Mouse (Mus musculus): ENCODE measurements around the gene Slc10a7. TPM values are rescaled to one million over a fixed set of nuclear protein-coding genes. Genes with fewer than 3 reads are reported as not detected.

The Slc10a7 gene
- polyA plus RNA-seq, 1 experiment from 2014 or later = 11.3 TPM

DNA sequence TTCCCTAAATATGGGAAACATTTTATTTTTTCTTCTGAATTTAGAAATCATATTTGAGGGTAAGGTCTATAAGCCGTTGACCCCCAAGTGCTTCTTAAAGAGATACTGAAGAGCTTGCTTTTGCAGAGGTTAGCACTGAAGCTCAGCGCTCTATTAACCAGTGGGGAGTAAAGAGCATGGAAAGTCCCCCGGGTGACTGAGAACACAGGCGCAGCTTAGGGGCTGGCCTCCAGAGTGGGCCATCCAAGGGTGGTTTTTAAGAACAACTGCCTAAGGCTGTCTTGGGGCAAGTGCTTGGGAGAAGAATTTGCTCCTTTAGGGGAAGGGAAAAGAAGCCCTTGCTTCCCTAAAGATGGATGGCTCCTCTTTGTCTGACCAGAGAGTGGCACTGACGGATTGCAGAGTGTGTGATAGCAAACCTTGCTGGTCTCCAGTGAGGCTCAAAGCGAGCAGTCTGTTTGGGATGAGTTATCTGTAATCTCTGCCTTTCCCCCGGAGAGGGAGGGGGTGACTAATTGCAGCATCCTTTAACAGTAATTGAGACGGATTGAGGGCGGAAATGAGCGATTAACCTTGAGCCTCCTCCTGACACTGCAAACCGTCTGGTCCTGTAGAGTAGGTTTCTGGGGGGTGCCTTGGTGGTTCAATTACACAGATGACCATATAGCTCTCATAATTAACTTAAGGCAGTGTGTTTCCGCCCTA lies 115.7 kb downstream of the Slc10a7 start:
- Histone ChIP-seq H3K27ac (ENCODE audit: low read depth, low read length) (peak overlapping the region; percentile 24; the same call in 1 of the 2 replicates), H3K4me1 (ENCODE audit: control insufficient read depth, insufficient read depth, low read length) (peaks cover 11% of the 10 kb centered on the region), H3K27me3 (ENCODE audit: control insufficient read depth, insufficient read depth, low read length) (no peaks in the 10 kb centered on the region), H3K4me2 (replicated peaks; ENCODE audit: low read depth, low read length) (no peak overlapping the region), H3K9me3 (ENCODE audit: control insufficient read depth, low read length) (no peaks in the 10 kb centered on the region), H3K9ac (ENCODE audit: low read depth, low read length) (no peak overlapping the region), H3K36me3 (ENCODE audit: control insufficient read depth, insufficient read depth, low read length) (no peaks in the 10 kb centered on the region), H3K4me3 (ENCODE audit: low read length) (no peak overlapping the region)
- ATAC-seq (ENCODE audit: low FRiP score, low TSS enrichment) = peak; percentile 83
- WGBS = 18% methylated on average over 12 of the region's 12 CpGs

DNA sequence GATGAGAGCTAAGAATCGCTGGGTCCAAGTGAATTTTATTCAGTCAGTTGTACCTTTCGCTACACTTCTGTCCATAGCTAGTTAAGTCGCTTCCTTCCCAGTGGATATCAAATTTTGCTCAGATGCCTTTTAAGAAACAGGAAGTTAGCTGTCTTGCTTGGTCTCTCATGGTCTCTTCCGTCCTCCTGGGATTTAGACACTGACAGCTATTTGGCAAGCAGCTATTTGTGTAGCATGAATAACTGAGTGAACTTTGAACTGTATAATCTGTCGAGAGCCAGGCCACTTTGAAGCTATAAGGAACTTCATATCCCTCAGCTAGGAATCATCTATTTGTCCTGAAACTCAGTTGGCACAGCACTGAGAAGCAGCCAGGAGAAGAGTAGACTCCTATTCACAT lies 117.5 kb downstream of the Slc10a7 start:
- H3K27me3 ChIP-seq (ENCODE audit: control insufficient read depth, insufficient read depth, low read length) = no peaks in the 10 kb centered on the region
- no peak overlapping the region for H3K4me3 ChIP-seq (ENCODE audit: low read length)
- H3K9ac ChIP-seq (ENCODE audit: low read depth, low read length) = no peak overlapping the region
- no peaks in the 10 kb centered on the region for H3K9me3 ChIP-seq (ENCODE audit: control insufficient read depth, low read length)
- no peaks in the 10 kb centered on the region for H3K36me3 ChIP-seq (ENCODE audit: control insufficient read depth, insufficient read depth, low read length)
- H3K4me1 ChIP-seq (ENCODE audit: control insufficient read depth, insufficient read depth, low read length) = peaks cover 20% of the 10 kb centered on the region
- no peak overlapping the region for H3K27ac ChIP-seq (ENCODE audit: low read depth, low read length)
- ATAC-seq (ENCODE audit: low FRiP score, low TSS enrichment) = no peak
- WGBS = 62% methylated on average over 5 of the region's 5 CpGs
- no peak overlapping the region for H3K4me2 ChIP-seq (replicated peaks; ENCODE audit: low read depth, low read length)

DNA sequence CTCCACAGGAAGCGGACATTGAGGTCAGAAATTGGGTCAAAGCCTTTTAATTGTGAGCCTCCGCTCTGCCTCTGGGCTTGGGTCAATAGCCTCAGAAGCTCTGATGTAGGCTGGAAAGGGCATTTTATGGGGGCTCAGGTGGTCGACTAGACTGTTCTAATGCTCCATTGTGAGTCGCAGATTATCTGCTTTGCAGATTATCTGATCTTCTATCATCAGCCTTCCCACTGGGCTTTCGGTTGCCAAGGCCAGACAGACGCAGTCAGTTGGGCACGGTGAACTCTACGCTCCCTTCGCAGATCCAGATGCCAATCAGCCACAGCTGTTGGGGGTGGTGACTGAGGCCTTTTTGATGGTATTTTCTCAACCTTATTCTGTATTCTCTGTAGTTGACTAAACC lies 118.6 kb downstream of the Slc10a7 start:
- H3K9ac ChIP-seq (ENCODE audit: low read depth, low read length) = no peak overlapping the region
- no peak overlapping the region for H3K4me2 ChIP-seq (replicated peaks; ENCODE audit: low read depth, low read length)
- H3K27ac ChIP-seq (ENCODE audit: low read depth, low read length) = no peak overlapping the region
- whole genome bisulfite sequencing = 81% methylated on average over 9 of the region's 9 CpGs
- no peaks in the 10 kb centered on the region for H3K27me3 ChIP-seq (ENCODE audit: control insufficient read depth, insufficient read depth, low read length)
- peaks cover 21% of the 10 kb centered on the region for H3K4me1 ChIP-seq (ENCODE audit: control insufficient read depth, insufficient read depth, low read length)
- no peaks in the 10 kb centered on the region for H3K36me3 ChIP-seq (ENCODE audit: control insufficient read depth, insufficient read depth, low read length)
- no peak overlapping the region for H3K4me3 ChIP-seq (ENCODE audit: low read length)
- no peaks in the 10 kb centered on the region for H3K9me3 ChIP-seq (ENCODE audit: control insufficient read depth, low read length)
- ATAC-seq (ENCODE audit: low FRiP score, low TSS enrichment) = no peak

DNA sequence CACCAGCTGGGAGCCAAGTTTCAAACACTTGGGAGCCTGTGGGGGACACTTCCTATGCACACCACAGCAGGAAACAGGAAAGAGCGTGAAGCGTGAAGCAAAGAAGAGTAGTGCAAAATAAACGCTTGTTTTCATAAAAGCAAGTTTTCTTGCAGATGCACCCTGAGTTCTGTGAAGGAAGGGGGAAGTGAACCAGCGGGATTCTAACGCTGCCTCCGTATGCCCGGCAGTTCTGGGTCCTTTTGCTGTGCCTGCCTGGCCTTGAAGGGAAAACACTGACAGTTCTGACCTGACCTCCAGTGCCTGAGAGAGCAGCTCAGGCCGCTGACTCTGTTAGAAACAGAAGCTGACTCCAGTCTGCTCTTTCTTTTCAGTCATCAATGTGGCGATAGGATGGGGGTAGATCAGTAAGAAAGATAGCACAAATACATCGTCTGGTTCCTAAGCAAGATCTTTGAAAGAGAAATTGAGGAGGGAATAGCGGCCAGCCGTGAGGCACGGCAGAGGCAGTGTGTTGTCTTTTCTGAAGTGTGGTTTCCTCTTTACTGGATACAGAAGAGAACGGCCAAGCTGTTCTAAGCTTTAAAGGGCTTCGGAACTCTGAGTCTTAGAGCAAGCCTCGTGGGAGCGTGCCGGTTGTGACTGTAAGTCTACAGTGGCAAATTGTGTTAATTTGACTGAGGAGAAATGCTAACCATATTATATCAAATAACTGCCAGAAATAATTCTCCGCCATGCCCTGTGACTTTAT lies 121.4 kb downstream of the Slc10a7 start:
- Histone ChIP-seq H3K9me3 (ENCODE audit: control insufficient read depth, low read length) (no peaks in the 10 kb centered on the region), H3K9ac (ENCODE audit: low read depth, low read length) (no peak overlapping the region), H3K27ac (ENCODE audit: low read depth, low read length) (no peak overlapping the region), H3K27me3 (ENCODE audit: control insufficient read depth, insufficient read depth, low read length) (no peaks in the 10 kb centered on the region), H3K4me1 (ENCODE audit: control insufficient read depth, insufficient read depth, low read length) (peaks cover 16% of the 10 kb centered on the region), H3K36me3 (ENCODE audit: control insufficient read depth, insufficient read depth, low read length) (no peaks in the 10 kb centered on the region), H3K4me3 (ENCODE audit: low read length) (no peak overlapping the region), H3K4me2 (replicated peaks; ENCODE audit: low read depth, low read length) (no peak overlapping the region)
- no peak for ATAC-seq (ENCODE audit: low FRiP score, low TSS enrichment)
- WGBS = 44% methylated on average over 19 of the region's 19 CpGs

DNA sequence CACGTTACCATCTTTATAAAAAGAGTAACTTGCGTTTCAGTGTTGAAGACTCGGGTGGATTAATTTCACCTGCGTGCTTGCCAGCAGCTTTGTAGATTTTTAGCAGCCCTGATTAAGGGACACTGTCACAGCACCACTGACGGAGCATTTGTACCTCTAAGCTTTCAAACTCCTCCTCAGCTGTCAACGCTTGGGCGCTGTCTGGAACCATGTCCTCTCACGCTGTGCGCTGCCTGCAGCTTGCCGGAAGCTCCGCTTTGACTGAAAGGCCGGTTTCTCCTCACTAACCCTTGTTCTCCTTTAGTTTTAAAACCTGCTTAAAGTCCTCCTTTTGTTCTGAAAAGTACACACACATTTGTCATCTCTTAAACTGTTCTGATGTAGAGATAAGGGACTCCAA lies 123.9 kb downstream of the Slc10a7 start:
- Histone ChIP-seq H3K4me3 (ENCODE audit: low read length) (no peak overlapping the region), H3K4me1 (ENCODE audit: control insufficient read depth, insufficient read depth, low read length) (peaks cover 16% of the 10 kb centered on the region), H3K27ac (ENCODE audit: low read depth, low read length) (no peak overlapping the region), H3K27me3 (ENCODE audit: control insufficient read depth, insufficient read depth, low read length) (no peaks in the 10 kb centered on the region), H3K36me3 (ENCODE audit: control insufficient read depth, insufficient read depth, low read length) (no peaks in the 10 kb centered on the region), H3K9me3 (ENCODE audit: control insufficient read depth, low read length) (no peaks in the 10 kb centered on the region), H3K9ac (ENCODE audit: low read depth, low read length) (no peak overlapping the region), H3K4me2 (replicated peaks; ENCODE audit: low read depth, low read length) (no peak overlapping the region)
- ATAC-seq (ENCODE audit: low FRiP score, low TSS enrichment) = no peak
- WGBS = 33% methylated on average over 12 of the region's 12 CpGs

DNA sequence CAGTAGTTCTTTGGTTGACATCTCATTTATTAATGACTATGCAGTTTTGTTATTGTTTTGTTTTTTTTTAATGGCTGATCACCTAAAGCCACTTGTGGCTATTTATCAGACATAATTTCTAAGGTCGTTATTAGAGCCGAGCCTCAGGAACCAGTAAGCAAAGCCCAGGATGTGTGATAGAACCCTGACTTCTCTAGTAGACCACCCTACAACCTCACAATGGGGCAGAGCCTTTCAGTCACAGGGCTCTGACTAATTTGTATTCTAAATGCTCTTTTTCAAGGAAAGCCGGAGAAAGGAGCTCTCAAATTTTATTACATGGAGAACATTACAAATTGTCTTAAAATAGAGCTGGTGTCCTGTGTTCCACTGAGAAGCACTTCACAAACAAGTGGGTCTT lies 124.9 kb downstream of the Slc10a7 start:
- no peaks in the 10 kb centered on the region for H3K9me3 ChIP-seq (ENCODE audit: control insufficient read depth, low read length)
- no peak for ATAC-seq (ENCODE audit: low FRiP score, low TSS enrichment)
- H3K9ac ChIP-seq (ENCODE audit: low read depth, low read length) = no peak overlapping the region
- H3K4me3 ChIP-seq (ENCODE audit: low read length) = no peak overlapping the region
- no peak overlapping the region for H3K4me2 ChIP-seq (replicated peaks; ENCODE audit: low read depth, low read length)
- H3K27ac ChIP-seq (ENCODE audit: low read depth, low read length) = no peak overlapping the region
- H3K27me3 ChIP-seq (ENCODE audit: control insufficient read depth, insufficient read depth, low read length) = no peaks in the 10 kb centered on the region
- peaks cover 16% of the 10 kb centered on the region for H3K4me1 ChIP-seq (ENCODE audit: control insufficient read depth, insufficient read depth, low read length)
- no peaks in the 10 kb centered on the region for H3K36me3 ChIP-seq (ENCODE audit: control insufficient read depth, insufficient read depth, low read length)
- WGBS = 50% methylated on average over 3 of the region's 3 CpGs

DNA sequence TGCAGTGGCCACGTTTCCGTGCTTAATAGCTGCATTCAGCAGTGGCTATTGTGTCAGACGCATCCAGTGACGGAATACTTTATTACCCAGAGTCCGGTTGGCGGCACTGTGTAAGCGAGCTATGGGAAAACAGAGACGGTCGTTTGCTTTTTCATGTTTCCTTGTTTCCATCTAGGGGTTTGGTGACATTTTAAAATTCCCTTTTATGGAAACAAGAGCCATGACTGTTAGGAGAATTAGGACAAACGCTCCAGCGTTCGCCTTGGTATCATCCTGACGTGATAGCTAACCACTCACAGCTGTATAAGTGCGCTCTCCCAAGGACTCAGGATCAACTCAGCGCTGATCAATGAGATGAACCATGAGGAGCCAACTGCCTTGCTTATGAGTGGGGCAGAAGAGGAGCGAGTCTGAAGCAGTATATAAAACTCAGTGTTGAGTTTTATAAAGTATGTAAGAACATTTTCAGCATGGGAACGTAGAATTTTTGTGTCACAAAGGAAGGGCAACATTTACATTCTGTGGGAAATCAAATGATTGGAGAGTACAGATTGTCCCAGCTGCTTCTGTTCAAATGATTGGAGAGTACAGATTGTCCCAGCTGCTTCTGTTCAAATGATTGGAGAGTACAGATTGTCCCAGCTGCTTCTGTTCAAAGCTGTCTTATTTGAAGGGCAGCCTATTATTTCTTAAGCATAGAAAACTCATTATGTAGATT lies 125.5 kb downstream of the Slc10a7 start:
- 36% methylated on average over 17 of the region's 17 CpGs for WGBS
- H3K4me2 ChIP-seq (replicated peaks; ENCODE audit: low read depth, low read length) = no peak overlapping the region
- no peak overlapping the region for H3K4me3 ChIP-seq (ENCODE audit: low read length)
- H3K27me3 ChIP-seq (ENCODE audit: control insufficient read depth, insufficient read depth, low read length) = no peaks in the 10 kb centered on the region
- no peaks in the 10 kb centered on the region for H3K9me3 ChIP-seq (ENCODE audit: control insufficient read depth, low read length)
- no peak overlapping the region for H3K27ac ChIP-seq (ENCODE audit: low read depth, low read length)
- peaks cover 16% of the 10 kb centered on the region for H3K4me1 ChIP-seq (ENCODE audit: control insufficient read depth, insufficient read depth, low read length)
- H3K9ac ChIP-seq (ENCODE audit: low read depth, low read length) = no peak overlapping the region
- H3K36me3 ChIP-seq (ENCODE audit: control insufficient read depth, insufficient read depth, low read length) = no peaks in the 10 kb centered on the region
- ATAC-seq (ENCODE audit: low FRiP score, low TSS enrichment) = 0 out of 2 replicates have a peak, but pooled peaks have one; percentile 57

DNA sequence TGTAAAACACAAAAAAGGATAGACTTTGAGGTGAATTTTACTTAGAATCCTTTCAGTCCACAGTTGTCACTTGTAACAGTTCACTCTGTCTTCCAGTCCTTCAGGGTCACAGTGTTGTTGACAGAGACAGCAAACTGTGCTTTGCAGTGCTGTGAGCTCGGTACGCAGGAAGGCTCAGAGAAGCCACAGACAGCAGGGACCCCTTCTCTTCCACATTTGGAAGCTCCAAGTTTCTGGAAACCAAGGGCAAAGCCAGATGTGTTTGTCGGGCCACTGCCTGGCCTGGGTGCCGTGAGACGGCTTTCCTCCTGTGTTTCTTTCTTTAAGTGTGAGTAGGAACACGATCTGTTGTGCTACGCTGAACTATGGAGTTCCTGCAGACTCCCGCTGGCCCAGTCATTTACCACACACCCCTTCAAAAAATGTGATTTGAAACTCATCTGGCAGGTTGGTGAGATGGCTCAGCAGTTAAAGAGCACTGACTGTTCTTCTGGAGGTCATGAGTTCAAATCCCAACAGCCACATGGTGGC lies 126.2 kb downstream of the Slc10a7 start:
- Histone ChIP-seq H3K9ac (ENCODE audit: low read depth, low read length) (no peak overlapping the region), H3K4me2 (replicated peaks; ENCODE audit: low read depth, low read length) (no peak overlapping the region), H3K27me3 (ENCODE audit: control insufficient read depth, insufficient read depth, low read length) (no peaks in the 10 kb centered on the region), H3K4me1 (ENCODE audit: control insufficient read depth, insufficient read depth, low read length) (peaks cover 12% of the 10 kb centered on the region), H3K9me3 (ENCODE audit: control insufficient read depth, low read length) (no peaks in the 10 kb centered on the region), H3K4me3 (ENCODE audit: low read length) (no peak overlapping the region), H3K36me3 (ENCODE audit: control insufficient read depth, insufficient read depth, low read length) (no peaks in the 10 kb centered on the region), H3K27ac (ENCODE audit: low read depth, low read length) (no peak overlapping the region)
- 58% methylated on average over 8 of the region's 8 CpGs for WGBS
- no peak for ATAC-seq (ENCODE audit: low FRiP score, low TSS enrichment)
